ENCODE assay signal across 8 mouse cellular contexts in genomic region chr15:86184851-86185688, GRCm38 (mm10). TPM values are rescaled to one million over a fixed set of nuclear protein-coding genes. Genes with fewer than 3 reads are reported as not detected.
DNase-seq lines count a peak whose midpoint lies in the region; ATAC-seq and TF ChIP-seq lines count a peak whose summit lies in the region.

No protein-coding gene starts in this region.

- no peaks in the 10 kb centered on the region for H3K36me3 ChIP-seq in embryonic facial prominence, embryonic 15.5 days
- no peaks in the 10 kb centered on the region for H3K36me3 ChIP-seq in limb, embryonic 10.5 days
- no peaks in the 10 kb centered on the region for H3K36me3 ChIP-seq in midbrain, embryonic 10.5 days
- H3K36me3 ChIP-seq in stomach, embryonic 16.5 days (ENCODE audit: control insufficient read depth, insufficient read depth, low read length) = no peaks in the 10 kb centered on the region

- peak overlapping the region; percentile 95 for H3K9ac ChIP-seq in embryonic facial prominence, embryonic 15.5 days
- H3K9ac ChIP-seq in stomach, embryonic 16.5 days (ENCODE audit: low read length) = peak overlapping the region; percentile 89

- DNase-seq in layer of hippocampus, adult 2 months (ENCODE audit: low spot score in 2 of 2) = no peak
- no peak for DNase-seq in layer of hippocampus, adult 9-10 months (ENCODE audit: low spot score)
- DNase-seq in adipocyte (ENCODE audit: low spot score) = peak; percentile 46
- peak; percentile 74 to 75 for DNase-seq in heart, postnatal 10 days
- DNase-seq in limb, embryonic 10.5 days (ENCODE audit: low spot score) = peak; percentile 79
- DNase-seq in midbrain, embryonic 10.5 days (ENCODE audit: low spot score) = peak; percentile 67

- H3K4me1 ChIP-seq in embryonic facial prominence, embryonic 15.5 days = peaks cover 46% of the 10 kb centered on the region
- peaks cover 54% of the 10 kb centered on the region for H3K4me1 ChIP-seq in limb, embryonic 10.5 days
- H3K4me1 ChIP-seq in midbrain, embryonic 10.5 days = peaks cover 56% of the 10 kb centered on the region
- peaks cover 45% of the 10 kb centered on the region for H3K4me1 ChIP-seq in stomach, embryonic 16.5 days (ENCODE audit: control insufficient read depth, insufficient read depth, low read length)

- H3K9me3 ChIP-seq in embryonic facial prominence, embryonic 15.5 days (replicated peaks) = no peaks in the 10 kb centered on the region
- H3K9me3 ChIP-seq in limb, embryonic 10.5 days (replicated peaks) = no peaks in the 10 kb centered on the region
- H3K9me3 ChIP-seq in midbrain, embryonic 10.5 days (replicated peaks) = no peaks in the 10 kb centered on the region
- no peaks in the 10 kb centered on the region for H3K9me3 ChIP-seq in stomach, embryonic 16.5 days (replicated peaks; ENCODE audit: control insufficient read depth, low read length)

- peak overlapping the region; percentile 86 for H3K4me2 ChIP-seq in embryonic facial prominence, embryonic 15.5 days (replicated peaks)
- peak overlapping the region; percentile 82 for H3K4me2 ChIP-seq in stomach, embryonic 16.5 days (ENCODE audit: low read depth, low read length)

- ATAC-seq in embryonic facial prominence, embryonic 15.5 days (ENCODE audit: insufficient number of reproducible peaks, low FRiP score, low TSS enrichment, low read depth) = peak; percentile 27; the same call in 1 of the 2 replicates
- ATAC-seq in stomach, embryonic 16.5 days (ENCODE audit: insufficient read depth, low FRiP score) = peak; percentile 35; the same call in 1 of the 2 replicates

- peak overlapping the region; percentile 98 for H3K27ac ChIP-seq in layer of hippocampus, adult 2 months
- H3K27ac ChIP-seq in embryonic facial prominence, embryonic 15.5 days (replicated peaks) = peak overlapping the region; percentile 89
- peak overlapping the region; percentile 95 for H3K27ac ChIP-seq in limb, embryonic 10.5 days
- H3K27ac ChIP-seq in midbrain, embryonic 10.5 days (replicated peaks) = peak overlapping the region; percentile 93
- H3K27ac ChIP-seq in stomach, embryonic 16.5 days (ENCODE audit: low read length) = peak overlapping the region; percentile 83

- no peaks in the 10 kb centered on the region for H3K27me3 ChIP-seq in embryonic facial prominence, embryonic 15.5 days
- H3K27me3 ChIP-seq in limb, embryonic 10.5 days (ENCODE audit: low read depth, poor library complexity, severe bottlenecking) = peaks cover 12% of the 10 kb centered on the region
- peaks cover 22% of the 10 kb centered on the region for H3K27me3 ChIP-seq in midbrain, embryonic 10.5 days (ENCODE audit: low read depth, poor library complexity, severe bottlenecking)
- no peaks in the 10 kb centered on the region for H3K27me3 ChIP-seq in stomach, embryonic 16.5 days (ENCODE audit: control insufficient read depth, insufficient read depth, low read length)

- under 1% methylated on average over 70 of the region's 70 CpGs for WGBS in embryonic facial prominence, embryonic 15.5 days
- under 1% methylated on average over 70 of the region's 70 CpGs for WGBS in limb, embryonic 10.5 days
- WGBS in midbrain, embryonic 10.5 days = under 1% methylated on average over 70 of the region's 70 CpGs
- under 1% methylated on average over 70 of the region's 70 CpGs for WGBS in stomach, embryonic 16.5 days

- TF ChIP-seq CTCF in layer of hippocampus, adult 2 months (conservative IDR thresholded peaks at IDR 0.05) = no peak

- peak overlapping the region; percentile 90 for H3K4me3 ChIP-seq in layer of hippocampus, adult 2 months
- H3K4me3 ChIP-seq in embryonic facial prominence, embryonic 15.5 days (replicated peaks) = peak overlapping the region; percentile 90
- peak overlapping the region; percentile 93 for H3K4me3 ChIP-seq in limb, embryonic 10.5 days
- H3K4me3 ChIP-seq in midbrain, embryonic 10.5 days = peak overlapping the region; percentile 91
- peak overlapping the region; percentile 72 for H3K4me3 ChIP-seq in stomach, embryonic 16.5 days (replicated peaks; ENCODE audit: low read length)

- intact Hi-C loops in heart, postnatal 10 days (cut with DNase I) = no loop called here

RNA-seq across cellular contexts. Expression of gene Cerk, which starts 0.9 kb away (rescaled TPM):
- 10 to 100 TPM; 41.6 to 43.0 TPM for total RNA-seq in layer of hippocampus, adult 2 months (2021)
- polyA plus RNA-seq in embryonic facial prominence, embryonic 15.5 days (2015; fragmentation: Nextera tagmentation; extraction: Ambion mirVana) = 16.8 and 17.4 TPM in 2 replicates
- total RNA-seq in heart, postnatal 10 days (2021) = 10 to 100 TPM; 40.4 to 45.9 TPM
- polyA plus RNA-seq in limb, embryonic 10.5 days (2016; fragmentation: Nextera tagmentation; extraction: Ambion mirVana) = 10.5 and 13.8 TPM in 2 replicates
- 13.3 and 16.8 TPM in 2 replicates for polyA plus RNA-seq in midbrain, embryonic 10.5 days (2016; fragmentation: Nextera tagmentation; extraction: Ambion mirVana)
- polyA plus RNA-seq in stomach, embryonic 16.5 days (2015; fragmentation: Nextera tagmentation; extraction: Ambion mirVana) = 11.4 TPM in 2 replicates

RNA-seq across cellular contexts. Expression of gene Tbc1d22a, which starts 29.2 kb away (rescaled TPM):
- total RNA-seq in layer of hippocampus, adult 2 months (2021) = 10 to 100 TPM; 33.2 to 34.7 TPM
- 12.4 and 12.8 TPM in 2 replicates for polyA plus RNA-seq in embryonic facial prominence, embryonic 15.5 days (2015; fragmentation: Nextera tagmentation; extraction: Ambion mirVana)
- total RNA-seq in heart, postnatal 10 days (2021) = 10 to 100 TPM; 19.0 to 23.1 TPM
- 11.2 and 12.0 TPM in 2 replicates for polyA plus RNA-seq in limb, embryonic 10.5 days (2016; fragmentation: Nextera tagmentation; extraction: Ambion mirVana)
- 10.8 and 12.5 TPM in 2 replicates for polyA plus RNA-seq in midbrain, embryonic 10.5 days (2016; fragmentation: Nextera tagmentation; extraction: Ambion mirVana)
- polyA plus RNA-seq in stomach, embryonic 16.5 days (2015; fragmentation: Nextera tagmentation; extraction: Ambion mirVana) = 11.4 and 12.0 TPM in 2 replicates

Comparison
In these comparisons a context has a peak if more than half of its experiments do, and no peak if none do; other contexts are left out.
1. DNase-seq: peak in adipocyte (single experiment), heart, postnatal 10 days (2 of 2), limb, embryonic 10.5 days (single experiment) and midbrain, embryonic 10.5 days (single experiment); none in layer of hippocampus, adult 2 months (0 of 2) and layer of hippocampus, adult 9-10 months (single experiment).
2. Peak in every context shown above with its lines, with median percentiles within 50 percentile points of each other: H3K27ac ChIP-seq and H3K4me3 ChIP-seq.